Mouse (Mus musculus): ENCODE results near the gene Slc52a3. TPM values are rescaled to one million over a fixed set of nuclear protein-coding genes. Genes with fewer than 3 reads are reported as not detected.

The Slc52a3 gene
- total RNA-seq, 1 experiment from 2014 or later, result 3.0 TPM

Other genes with a start within 250 kb of the Slc52a3 start
- gene Rspo4, start 153.6 kb upstream of the Slc52a3 start, total RNA-seq (2017), result not detected in 3 replicates
- gene Angpt4, start 85.3 kb upstream of the Slc52a3 start, total RNA-seq (2017), result not detected in 3 replicates
- 0.64 to 5.5 TPM (median 3.1 TPM) in 3 replicates for gene Fam110a, start 16.3 kb upstream of the Slc52a3 start, total RNA-seq (2017)
- not detected in 3 replicates for gene Scrt2, start 85.0 kb downstream of the Slc52a3 start, total RNA-seq (2017)
- 14.1 to 28.0 TPM (median 16.1 TPM) in 3 replicates for gene Srxn1, start 109.0 kb downstream of the Slc52a3 start, total RNA-seq (2017)
- gene Tcf15, start 147.1 kb downstream of the Slc52a3 start, total RNA-seq (2017), result not detected in 3 replicates
- 104 to 134 TPM (median 114 TPM) in 3 replicates for gene Csnk2a1, start 230.3 kb downstream of the Slc52a3 start, total RNA-seq (2017)

Measured in monocyte, adult 5-6 weeks (primary cell).